Mouse (Mus musculus) T-helper 17 cell (primary cell): ENCODE results near the gene Mucl1.
"Not testable (repeated sequence)": the region's sequence is repeated elsewhere in the genome, so short reads cannot be mapped to it uniquely, and the experiment has no call there.

Source experiments
- in situ Hi-C, 2 experiments: fragments of 300-600 bp; cut with MboI, MseI; formaldehyde crosslinking; loops; 1 replicate in 1 of 2; 2 replicates in 1 of 2; pipeline ENCODE4 v1.15.1; 2025; ENCODE audit warnings: high pct_unique_total_duplicates in 2 of 2

Mucl1 gene

GRCm38 (mm10) chr15:103755369-103755768 lies at the start of gene Mucl1:
Mucl1 (minus strand) TSS chr15:103755469.
- in situ Hi-C loops, result loop anchor here in 1 of 2 experiments (10.0 kb wide), 1 partner anchor 191 kb away; the partner anchor contains the start of gene Glycam1

- in situ Hi-C loops, result not testable (repeated sequence)
These were observed 11.6 kb upstream of the Mucl1 start for GRCm38 (mm10) chr15:103766836-103767235.

- in situ Hi-C loops, result loop anchor here in 1 of 2 experiments (5.0 kb wide), 1 partner anchor 105 kb away; no protein-coding TSS in a partner anchor
These were observed 38.4 kb downstream of the Mucl1 start for GRCm38 (mm10) chr15:103716861-103717260.
